Mouse (Mus musculus): ENCODE measurements around the gene Gm11541. TPM values are rescaled to one million over a fixed set of nuclear protein-coding genes. Genes with fewer than 3 reads are reported as not detected.

Gm11541 gene
- total and polyA plus RNA-seq, 3 experiments, result 0.17 TPM; not detected in 2

GRCm38 (mm10) chr11:94729565-94729964, 25.3 kb upstream of the Gm11541 start:
- no peak overlapping the region for H3K4me3 ChIP-seq (replicated peaks in 1 of 3; ENCODE audit: low read depth in 2 of 3, low read length in 2 of 3, poor library complexity in 1 of 3)
- peaks cover 61% of the 10 kb centered on the region for H3K27me3 ChIP-seq (replicated peaks)
- H3K9ac ChIP-seq (ENCODE audit: insufficient read depth, low read depth), result no peak overlapping the region
- H3K9me3 ChIP-seq (replicated peaks; ENCODE audit: low read length), result no peaks in the 10 kb centered on the region
- in situ Hi-C loops (cut with MboI; ENCODE audit: low pct_ligation_motif_present, low pct_unique_long_range_greater_than_20kb, low sequenced_read_pairs), result no loop called here
- no peak overlapping the region for H3K27ac ChIP-seq (ENCODE audit: insufficient read depth, low read depth)
- no peaks in the 10 kb centered on the region for H3K79me2 ChIP-seq (replicated peaks; ENCODE audit: control insufficient read depth, extremely low read depth, insufficient read depth, poor library complexity, severe bottlenecking)
- H3K4me1 ChIP-seq (ENCODE audit: control insufficient read depth in 1 of 2, insufficient read depth in 2 of 2), result peaks cover 0 to 5% of the 10 kb centered on the region in 2 experiments; a peak in 1 of 4 replicates
- peak; percentile 56 for DNase-seq (ENCODE audit: extremely low read depth)
- dilution Hi-C loops (cut with MboI; ENCODE audit: extremely low pct_ligation_motif_present, extremely low pct_unique_long_range_greater_than_20kb, low sequenced_read_pairs), result no loop called here
- TF ChIP-seq PAX5 (IDR thresholded peaks at IDR 0.05; ENCODE audit: low read length), result no peak
- TF ChIP-seq CTCF (conservative IDR thresholded peaks at IDR 0.05 in 1 of 2, IDR thresholded peaks at IDR 0.05 in 1 of 2; ENCODE audit: low read depth in 2 of 2, low read length in 2 of 2), result peak; percentile 48 to 70
- no peak for TF ChIP-seq NELFE (IDR thresholded peaks at IDR 0.05; ENCODE audit: low read depth, low read length)
- no peak for TF ChIP-seq MAX (IDR thresholded peaks at IDR 0.05; ENCODE audit: low read length)
- TF ChIP-seq RCOR1 (conservative IDR thresholded peaks at IDR 0.05; ENCODE audit: low read depth, low read length), result no peak
- TF ChIP-seq USF1 (IDR thresholded peaks at IDR 0.05; ENCODE audit: low read depth, low read length), result no peak
- no peak for TF ChIP-seq MAFK (IDR thresholded peaks at IDR 0.05; ENCODE audit: insufficient replicate concordance, low read length)
- peak; percentile 32 for TF ChIP-seq RAD21 (IDR thresholded peaks at IDR 0.05; ENCODE audit: low read depth, low read length)
- TF ChIP-seq POLR2AphosphoS2 (IDR thresholded peaks at IDR 0.05; ENCODE audit: low read depth, low read length), result no peak
- TF ChIP-seq JUN (IDR thresholded peaks at IDR 0.05; ENCODE audit: insufficient read depth, low read depth, low read length), result no peak
- no peak for TF ChIP-seq CHD2 (IDR thresholded peaks at IDR 0.05; ENCODE audit: low read length)
- TF ChIP-seq ZMIZ1 (IDR thresholded peaks at IDR 0.05; ENCODE audit: low read depth, low read length), result no peak
- TF ChIP-seq ZKSCAN1 (IDR thresholded peaks at IDR 0.05; ENCODE audit: borderline replicate concordance, low read depth, low read length), result no peak
- TF ChIP-seq SMC3 (IDR thresholded peaks at IDR 0.05; ENCODE audit: low read depth, low read length), result peak; percentile 8; the same call in 1 of the 2 replicates
- no peak for TF ChIP-seq E2F4 (IDR thresholded peaks at IDR 0.05; ENCODE audit: insufficient replicate concordance, low read depth, low read length)
- no peak for TF ChIP-seq ZC3H11A (IDR thresholded peaks at IDR 0.05; ENCODE audit: low read depth, low read length)
- TF ChIP-seq TCF12 (IDR thresholded peaks at IDR 0.05; ENCODE audit: low read depth, low read length), result no peak
- no peak for TF ChIP-seq UBTF (IDR thresholded peaks at IDR 0.05; ENCODE audit: low read depth, low read length)
- no peaks in the 10 kb centered on the region for H3K36me3 ChIP-seq (replicated peaks in 1 of 2; ENCODE audit: control insufficient read depth in 1 of 2, insufficient read depth in 1 of 2, low read length in 1 of 2)
- no peak overlapping the region for H3K4me2 ChIP-seq (ENCODE audit: insufficient read depth, low read depth, poor library complexity, severe bottlenecking)

GRCm38 (mm10) chr11:94728545-94728944, 24.2 kb upstream of the Gm11541 start:
- no peaks in the 10 kb centered on the region for H3K36me3 ChIP-seq (replicated peaks in 1 of 2; ENCODE audit: control insufficient read depth in 1 of 2, insufficient read depth in 1 of 2, low read length in 1 of 2)
- TF ChIP-seq MAFK (IDR thresholded peaks at IDR 0.05; ENCODE audit: insufficient replicate concordance, low read length) (no peak), MAX (IDR thresholded peaks at IDR 0.05; ENCODE audit: low read length) (no peak), EP300 (IDR thresholded peaks at IDR 0.05; ENCODE audit: low read length) (no peak), IRF4 (IDR thresholded peaks at IDR 0.05; ENCODE audit: low read depth, low read length) (no peak), TBP (conservative IDR thresholded peaks at IDR 0.05; ENCODE audit: low read depth, low read length) (no peak), CHD1 (IDR thresholded peaks at IDR 0.05; ENCODE audit: low read depth, low read length) (no peak), RAD21 (IDR thresholded peaks at IDR 0.05; ENCODE audit: low read depth, low read length) (no peak), HCFC1 (IDR thresholded peaks at IDR 0.05; ENCODE audit: low read depth, low read length) (no peak), CHD2 (IDR thresholded peaks at IDR 0.05; ENCODE audit: low read length) (no peak), UBTF (IDR thresholded peaks at IDR 0.05; ENCODE audit: low read depth, low read length) (no peak), TCF12 (IDR thresholded peaks at IDR 0.05; ENCODE audit: low read depth, low read length) (no peak), SIN3A (IDR thresholded peaks at IDR 0.05; ENCODE audit: low read length) (no peak), POLR2AphosphoS2 (IDR thresholded peaks at IDR 0.05; ENCODE audit: low read depth, low read length) (no peak), MYC (IDR thresholded peaks at IDR 0.05; ENCODE audit: low read depth, low read length) (no peak), ZKSCAN1 (IDR thresholded peaks at IDR 0.05; ENCODE audit: borderline replicate concordance, low read depth, low read length) (no peak), ZNF384 (IDR thresholded peaks at IDR 0.05; ENCODE audit: low read depth, low read length) (no peak), POLR2A (IDR thresholded peaks at IDR 0.05; ENCODE audit: low read depth, low read length) (no peak), RCOR1 (conservative IDR thresholded peaks at IDR 0.05; ENCODE audit: low read depth, low read length) (no peak), MEF2A (IDR thresholded peaks at IDR 0.05; ENCODE audit: borderline replicate concordance, low read depth, low read length) (no peak), ZC3H11A (IDR thresholded peaks at IDR 0.05; ENCODE audit: low read depth, low read length) (no peak)
- H3K9me3 ChIP-seq (replicated peaks; ENCODE audit: low read length), result no peaks in the 10 kb centered on the region
- H3K9ac ChIP-seq (ENCODE audit: insufficient read depth, low read depth), result no peak overlapping the region
- H3K4me3 ChIP-seq (replicated peaks in 1 of 3; ENCODE audit: low read depth in 2 of 3, low read length in 2 of 3, poor library complexity in 1 of 3), result no peak overlapping the region
- no peak for DNase-seq (ENCODE audit: extremely low read depth)
- in situ Hi-C loops (cut with MboI; ENCODE audit: low pct_ligation_motif_present, low pct_unique_long_range_greater_than_20kb, low sequenced_read_pairs), result no loop called here
- H3K79me2 ChIP-seq (replicated peaks; ENCODE audit: control insufficient read depth, extremely low read depth, insufficient read depth, poor library complexity, severe bottlenecking), result no peaks in the 10 kb centered on the region
- H3K27me3 ChIP-seq (replicated peaks), result peaks cover 59% of the 10 kb centered on the region
- dilution Hi-C loops (cut with MboI; ENCODE audit: extremely low pct_ligation_motif_present, extremely low pct_unique_long_range_greater_than_20kb, low sequenced_read_pairs), result no loop called here
- H3K27ac ChIP-seq (ENCODE audit: insufficient read depth, low read depth), result no peak overlapping the region
- no peak overlapping the region for H3K4me2 ChIP-seq (ENCODE audit: insufficient read depth, low read depth, poor library complexity, severe bottlenecking)
- peaks cover 0 to 5% of the 10 kb centered on the region in 2 experiments; a peak in 1 of 4 replicates for H3K4me1 ChIP-seq (ENCODE audit: control insufficient read depth in 1 of 2, insufficient read depth in 2 of 2)

Measured in CH12.LX (cell line).